Mouse (Mus musculus) A20 (cell line): ENCODE data around the gene Trappc4.
"Not testable (repeated sequence)": the region's sequence is repeated elsewhere in the genome, so short reads cannot be mapped to it uniquely, and the experiment has no call there.

Experiments
- DNase-seq: peaks from one replicate; pipeline ENCODE4 v3.0.0-alpha.2; 2011; ENCODE audit warnings: low read depth, low spot score

Trappc4 gene

GRCm38 (mm10) chr9:44408693-44409092 is 1.3 kb upstream of the Trappc4 start:
- not testable (repeated sequence) for DNase-seq

- DNase-seq: no peak
These were observed 325 bp upstream of the Trappc4 start for GRCm38 (mm10) chr9:44407752-44408097.

- no peak for DNase-seq
These were observed 2.4 kb downstream of the Trappc4 start for GRCm38 (mm10) chr9:44405011-44405410.

- DNase-seq: no peak
These were observed 6.3 kb downstream of the Trappc4 start for GRCm38 (mm10) chr9:44401081-44401480.

GRCm38 (mm10) chr9:44399795-44400114 is 7.6 kb downstream of the Trappc4 start:
- DNase-seq: no peak

- peak; percentile 61 for DNase-seq
These were observed 8.1 kb downstream of the Trappc4 start for GRCm38 (mm10) chr9:44399114-44399794.

GRCm38 (mm10) chr9:44398551-44398950 is 8.8 kb downstream of the Trappc4 start:
- no peak for DNase-seq

- DNase-seq: peak; percentile 67
These were observed 9.3 kb downstream of the Trappc4 start for GRCm38 (mm10) chr9:44398087-44398486.

- peak; percentile 100 for DNase-seq
These were observed 10.6 kb downstream of the Trappc4 start, which contains the start of gene Slc37a4 for GRCm38 (mm10) chr9:44396684-44397411. Gene Slc37a4, plus strand, starts transcription at chr9:44396852.

GRCm38 (mm10) chr9:44391466-44391865 is 15.9 kb downstream of the Trappc4 start:
- peak; percentile 60 for DNase-seq

- DNase-seq: peak; percentile 67
These were observed 18.1 kb downstream of the Trappc4 start for GRCm38 (mm10) chr9:44389273-44389672.

- no peak for DNase-seq
These were observed 20.2 kb downstream of the Trappc4 start for GRCm38 (mm10) chr9:44387221-44387620.

- no peak for DNase-seq
These were observed 22.8 kb downstream of the Trappc4 start for GRCm38 (mm10) chr9:44384596-44384995.

GRCm38 (mm10) chr9:44379862-44380261 is 27.5 kb downstream of the Trappc4 start:
- DNase-seq: no peak

GRCm38 (mm10) chr9:44379054-44379834 is 28.2 kb downstream of the Trappc4 start, which contains the start of gene Hyou1:
Gene Hyou1, plus strand, starts transcription at chr9:44379490.
- peak; percentile 100 for DNase-seq

- DNase-seq: peak; percentile 59
These were observed 29.2 kb downstream of the Trappc4 start for GRCm38 (mm10) chr9:44378153-44378730.

GRCm38 (mm10) chr9:44377335-44377734 is 30.1 kb downstream of the Trappc4 start:
- DNase-seq: peak; percentile 24

- no peak for DNase-seq
These were observed 31.3 kb downstream of the Trappc4 start for GRCm38 (mm10) chr9:44376141-44376540.

GRCm38 (mm10) chr9:44373386-44373785 is 34.0 kb downstream of the Trappc4 start:
- DNase-seq: no peak

- peak; percentile 76 for DNase-seq
These were observed 42.9 kb downstream of the Trappc4 start for GRCm38 (mm10) chr9:44364480-44364879.

- DNase-seq: not testable (repeated sequence)
These were observed 45.5 kb downstream of the Trappc4 start for GRCm38 (mm10) chr9:44361931-44362330.
